Mouse (Mus musculus) embryonic facial prominence, embryonic 14.5 days (tissue): Measurements from ENCODE around the gene Gm21970. TPM values are rescaled to one million over a fixed set of nuclear protein-coding genes. Genes with fewer than 3 reads are reported as not detected.
"Not testable (repeated sequence)": the region's sequence is repeated elsewhere in the genome, so short reads cannot be mapped to it uniquely, and the experiment has no call there.

Experiments used
- ATAC-seq: fragments of 200-750 bp; cut with Nextera tagmentation; 2 replicates; pipeline ENCODE4 v1.8.0; 2017; ENCODE audit warnings: low read depth, moderate number of reproducible peaks, moderate TSS enrichment
- DNase-seq: peaks from one replicate; pipeline ENCODE4 v3.0.0-alpha.2; 2015; ENCODE audit warnings: low spot score
- H3K27ac ChIP-seq: fragments of 300-500 bp; sonication (generic); replicated peaks from 2 replicates; pipeline ENCODE4 v1.5.1; 2014; ENCODE audit warnings: low read depth, mild to moderate bottlenecking, low read length, moderate library complexity
- H3K27me3 ChIP-seq: fragments of 300-500 bp; sonication (generic); replicated peaks from 2 replicates; pipeline ENCODE4 v1.6.1; 2014; ENCODE audit warnings: low read length; ENCODE audit not compliant: control insufficient read depth, insufficient read depth
- H3K36me3 ChIP-seq: fragments of 300-500 bp; sonication (generic); 2 replicates; pipeline ENCODE4 v1.6.1; 2014; ENCODE audit warnings: low read length, mixed read lengths; ENCODE audit not compliant: control insufficient read depth, insufficient read depth
- H3K4me1 ChIP-seq: fragments of 300-500 bp; sonication (generic); 2 replicates; pipeline ENCODE4 v1.6.1; 2014; ENCODE audit warnings: antibody characterized with exemption, low read length; ENCODE audit not compliant: control insufficient read depth, insufficient read depth
- H3K4me2 ChIP-seq: fragments of 300-500 bp; sonication (generic); 2 replicates; pipeline ENCODE4 v1.6.1; 2014; ENCODE audit warnings: low read depth, mild to moderate bottlenecking, low read length, moderate library complexity, mixed read lengths
- H3K4me3 ChIP-seq: fragments of 300-500 bp; sonication (generic); 2 replicates; pipeline ENCODE4 v1.5.1; 2014; ENCODE audit warnings: low read depth, mild to moderate bottlenecking, low read length
- H3K9ac ChIP-seq: fragments of 300-500 bp; sonication (generic); 2 replicates; pipeline ENCODE4 v1.6.1; 2014; ENCODE audit warnings: low read depth, mild to moderate bottlenecking, low read length, moderate library complexity, mixed read lengths
- H3K9me3 ChIP-seq: fragments of 300-500 bp; sonication (generic); 2 replicates; pipeline ENCODE4 v1.6.1; 2016; ENCODE audit warnings: low read length; ENCODE audit not compliant: control insufficient read depth
- WGBS: fragments of 180-500 bp; shearing (Covaris S2); extraction: QIAGEN DNeasy Blood & Tissue Kit; methylation state at CpG from one replicate; pipeline ENCODE4 v1.1.7; 2014; 5-methylcytosine and 5-hydroxymethylcytosine counted together
- polyA plus RNA-seq: library from polyadenylated mRNA; unstranded; fragments of >200 nt; fragmentation: Nextera tagmentation; extraction: Ambion mirVana; gene quantifications from 2 replicates; pipeline ENCODE4 v1.2.1, GENCODE M21; 2014

Gm21970 gene
- polyA plus RNA-seq, 1 experiment from 2014 or later = not detected

DNA sequence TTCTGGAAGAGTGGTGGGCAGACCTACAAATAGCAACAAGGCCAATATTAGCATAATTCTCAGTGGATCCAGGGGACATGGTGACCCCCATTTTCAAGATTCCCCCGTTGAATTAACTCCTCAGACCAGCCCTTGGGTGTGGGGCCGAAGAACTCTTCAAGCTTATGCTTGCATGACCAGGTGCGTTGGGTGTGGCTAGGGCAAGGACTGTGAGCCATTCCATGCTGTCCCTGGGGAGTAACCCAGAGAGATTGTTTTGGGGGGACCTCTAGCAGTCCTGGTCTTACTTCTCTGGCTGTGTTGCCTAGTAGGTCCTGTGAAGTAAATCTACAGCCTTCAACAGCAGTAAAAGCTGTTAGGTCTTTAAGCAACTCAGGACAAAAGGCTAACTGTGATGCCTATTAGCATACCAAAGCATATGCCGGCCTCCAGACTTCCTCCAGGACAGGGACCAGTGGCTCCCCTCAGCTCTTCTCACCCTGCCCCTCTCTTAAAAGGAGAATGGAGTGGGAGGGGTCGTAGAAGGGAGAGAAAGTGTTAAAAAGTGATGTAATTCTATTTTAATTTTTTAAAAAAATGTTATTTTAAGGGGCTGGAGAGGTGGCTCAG lies 41.3 kb downstream of the Gm21970 start:
- DNase-seq (no peak), ATAC-seq (no peak)
- 38% methylated on average over 5 of the region's 5 CpGs for WGBS
- H3K27me3 ChIP-seq = no peaks in the 10 kb centered on the region
- H3K4me3 ChIP-seq = no peak overlapping the region
- no peak overlapping the region for H3K9ac ChIP-seq
- H3K9me3 ChIP-seq = 0 out of 2 replicates have a peak, but pooled peaks cover 7% of the 10 kb centered on the region
- no peaks in the 10 kb centered on the region for H3K4me1 ChIP-seq
- H3K36me3 ChIP-seq = no peaks in the 10 kb centered on the region
- H3K27ac ChIP-seq = no peak overlapping the region
- H3K4me2 ChIP-seq = no peak overlapping the region

DNA sequence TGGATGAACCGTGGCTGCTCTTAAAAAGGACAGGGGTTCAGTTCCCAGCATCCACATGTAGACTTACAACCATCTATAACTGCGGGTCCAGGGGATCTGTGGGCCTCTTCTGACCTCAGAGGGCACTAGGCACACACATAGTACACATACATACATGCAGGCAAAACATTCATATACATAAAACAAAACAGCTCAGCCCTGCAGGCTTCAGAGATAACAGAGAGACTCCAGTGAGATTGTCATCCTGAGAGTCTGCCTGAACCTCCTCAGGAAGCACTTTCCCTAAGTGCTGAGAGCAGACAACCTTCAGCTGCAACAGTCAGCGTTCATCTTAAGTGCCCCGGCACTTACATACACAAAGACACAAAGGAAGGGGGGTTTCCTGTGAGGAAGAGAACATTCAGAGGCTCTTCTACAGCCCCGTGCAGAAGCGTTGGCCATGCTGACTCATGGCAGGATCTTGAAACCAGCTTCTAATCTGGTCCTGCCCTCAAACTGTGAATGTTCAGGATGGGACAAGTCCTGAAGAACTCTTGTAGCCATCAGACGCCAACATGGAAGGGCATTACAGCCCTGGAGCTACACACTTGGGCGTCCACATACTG lies 41.9 kb downstream of the Gm21970 start:
- Histone ChIP-seq H3K4me1 (no peaks in the 10 kb centered on the region), H3K27me3 (no peaks in the 10 kb centered on the region), H3K36me3 (no peaks in the 10 kb centered on the region), H3K9ac (no peak overlapping the region), H3K4me2 (no peak overlapping the region), H3K9me3 (0 out of 2 replicates have a peak, but pooled peaks cover 7% of the 10 kb centered on the region), H3K27ac (no peak overlapping the region), H3K4me3 (no peak overlapping the region)
- ATAC-seq = no peak
- no peak for DNase-seq
- 56% methylated on average over 8 of the region's 8 CpGs for WGBS

DNA sequence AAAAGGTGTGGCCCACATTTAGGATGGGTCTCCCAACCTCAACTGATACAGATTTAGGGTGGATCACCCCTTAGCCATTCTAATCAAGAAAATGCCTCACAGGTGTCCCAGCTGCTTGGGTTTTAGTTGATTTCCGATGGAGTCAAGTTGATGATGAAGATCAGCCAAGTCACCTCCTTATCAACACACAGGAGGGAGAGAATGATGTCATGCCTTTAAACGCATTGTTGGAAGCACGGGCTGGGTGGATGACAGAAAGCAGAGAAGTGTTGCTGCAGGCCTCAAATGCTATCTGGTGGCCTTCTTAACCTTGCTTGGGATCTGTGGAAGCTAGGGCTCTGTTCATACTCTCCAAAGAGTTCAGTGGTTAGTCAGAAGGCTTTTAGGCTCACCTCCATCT lies 42.6 kb downstream of the Gm21970 start:
- Histone ChIP-seq H3K27ac (no peak overlapping the region), H3K9ac (no peak overlapping the region), H3K4me2 (no peak overlapping the region), H3K4me1 (no peaks in the 10 kb centered on the region), H3K9me3 (0 out of 2 replicates have a peak, but pooled peaks cover 5% of the 10 kb centered on the region), H3K36me3 (no peaks in the 10 kb centered on the region), H3K4me3 (no peak overlapping the region), H3K27me3 (no peaks in the 10 kb centered on the region)
- 78% methylated on average over 3 of the region's 3 CpGs for WGBS
- DNase-seq (no peak), ATAC-seq (no peak)

DNA sequence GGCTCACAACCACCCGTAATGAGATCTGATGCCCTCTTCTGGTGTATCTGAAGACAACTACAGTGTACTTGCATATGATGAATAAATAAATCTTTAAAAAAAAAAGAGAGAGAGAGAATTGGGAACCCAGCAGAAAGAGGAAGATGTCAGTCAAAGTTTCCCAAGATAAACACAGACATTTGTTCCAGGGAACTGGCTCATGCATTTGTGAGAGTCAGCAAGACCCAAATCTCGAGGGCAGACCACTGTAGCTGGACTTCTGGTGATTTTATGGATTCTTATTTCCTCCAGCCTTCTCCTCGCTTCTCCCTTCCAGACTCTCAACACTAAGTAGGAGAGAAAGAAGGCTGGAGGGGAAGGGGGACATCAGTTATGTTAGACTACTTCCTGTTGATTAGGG lies 46.6 kb downstream of the Gm21970 start:
- H3K36me3 ChIP-seq = no peaks in the 10 kb centered on the region
- H3K9ac ChIP-seq = no peak overlapping the region
- DNase-seq (no peak), ATAC-seq (no peak)
- no peaks in the 10 kb centered on the region; the same call in 1 of the 2 replicates for H3K4me1 ChIP-seq
- no peaks in the 10 kb centered on the region for H3K9me3 ChIP-seq
- H3K4me2 ChIP-seq = no peak overlapping the region
- H3K27me3 ChIP-seq = no peaks in the 10 kb centered on the region
- no peak overlapping the region for H3K27ac ChIP-seq
- WGBS = 69% methylated on average over 3 of the region's 3 CpGs
- H3K4me3 ChIP-seq = no peak overlapping the region

DNA sequence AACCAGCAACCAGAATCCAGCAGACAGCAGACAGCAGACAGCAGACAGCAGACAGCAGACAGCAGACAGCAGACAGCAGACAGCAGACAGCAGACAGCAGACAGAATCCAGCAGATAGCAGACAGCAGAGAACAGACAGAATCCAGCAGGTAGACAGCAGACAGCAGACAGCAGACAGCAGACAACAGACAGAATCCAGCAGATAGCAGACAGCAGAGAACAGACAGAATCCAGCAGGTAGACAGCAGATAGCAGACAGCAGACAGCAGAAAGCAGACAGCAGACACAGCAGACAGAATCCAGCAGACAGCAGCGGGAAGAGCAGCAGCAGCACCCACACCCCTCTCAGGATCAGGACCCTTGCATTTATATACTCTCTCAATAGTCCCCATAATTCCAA lies 47.1 kb downstream of the Gm21970 start:
- not testable (repeated sequence) for ATAC-seq, H3K4me2 ChIP-seq, H3K9ac ChIP-seq, H3K36me3 ChIP-seq, DNase-seq, H3K4me1 ChIP-seq, H3K27me3 ChIP-seq, H3K27ac ChIP-seq, H3K9me3 ChIP-seq, H3K4me3 ChIP-seq
- WGBS = 77% methylated on average over 1 of the region's 1 CpGs

DNA sequence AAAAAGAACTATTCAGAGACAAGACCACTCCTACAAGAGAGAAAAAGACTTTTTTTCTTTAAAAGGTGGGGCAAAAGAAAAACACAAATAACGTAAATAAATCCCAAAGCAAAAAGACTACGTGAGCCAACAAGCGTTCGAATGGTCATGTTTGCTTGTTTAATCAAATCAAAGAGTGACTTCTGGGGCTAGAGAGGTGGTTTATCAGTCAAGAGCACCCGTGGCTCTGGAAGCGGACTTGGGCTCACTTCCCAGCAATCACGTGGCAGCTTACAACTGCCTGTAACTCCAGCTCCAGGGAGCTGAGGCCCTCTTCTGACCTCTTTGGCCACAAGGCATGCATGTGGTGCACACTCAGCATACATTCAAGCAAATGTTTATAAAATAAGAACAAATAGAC lies 49.8 kb downstream of the Gm21970 start:
- DNase-seq (peak; percentile 70), ATAC-seq (no peak)
- Histone ChIP-seq H3K9me3 (no peaks in the 10 kb centered on the region), H3K27me3 (no peaks in the 10 kb centered on the region), H3K4me1 (no peaks in the 10 kb centered on the region; the same call in 1 of the 2 replicates), H3K36me3 (no peaks in the 10 kb centered on the region), H3K9ac (no peak overlapping the region), H3K4me2 (no peak overlapping the region), H3K27ac (no peak overlapping the region), H3K4me3 (no peak overlapping the region)
- 49% methylated on average over 7 of the region's 7 CpGs for whole genome bisulfite sequencing

DNA sequence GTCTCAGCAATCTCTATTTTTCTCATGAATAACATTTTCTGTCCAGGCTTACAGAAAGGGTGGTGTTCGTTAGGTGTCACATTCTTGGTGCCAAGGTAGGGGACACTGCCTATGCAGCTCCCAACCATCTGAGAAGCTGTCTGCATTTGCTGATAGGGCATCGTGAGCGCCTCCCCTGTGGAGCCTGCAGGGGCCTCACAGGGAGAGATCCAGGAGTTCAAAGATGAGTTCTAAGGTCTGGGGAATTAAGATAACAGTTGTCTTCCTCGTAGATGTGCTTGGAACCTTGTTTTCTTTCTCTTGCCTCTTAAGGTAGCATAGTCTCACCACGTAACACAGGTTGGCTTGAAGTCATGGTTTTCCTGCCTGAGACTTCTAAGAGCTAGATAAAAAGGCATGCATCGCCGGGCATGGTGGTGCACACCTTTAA lies 50.3 kb downstream of the Gm21970 start:
- Histone ChIP-seq H3K36me3 (no peaks in the 10 kb centered on the region), H3K27me3 (no peaks in the 10 kb centered on the region), H3K4me2 (no peak overlapping the region), H3K27ac (no peak overlapping the region), H3K4me3 (no peak overlapping the region), H3K4me1 (peaks cover under 1% of the 10 kb centered on the region; the same call in 1 of the 2 replicates), H3K9me3 (no peaks in the 10 kb centered on the region), H3K9ac (no peak overlapping the region)
- 76% methylated on average over 7 of the region's 7 CpGs for WGBS
- ATAC-seq (no peak), DNase-seq (no peak)

DNA sequence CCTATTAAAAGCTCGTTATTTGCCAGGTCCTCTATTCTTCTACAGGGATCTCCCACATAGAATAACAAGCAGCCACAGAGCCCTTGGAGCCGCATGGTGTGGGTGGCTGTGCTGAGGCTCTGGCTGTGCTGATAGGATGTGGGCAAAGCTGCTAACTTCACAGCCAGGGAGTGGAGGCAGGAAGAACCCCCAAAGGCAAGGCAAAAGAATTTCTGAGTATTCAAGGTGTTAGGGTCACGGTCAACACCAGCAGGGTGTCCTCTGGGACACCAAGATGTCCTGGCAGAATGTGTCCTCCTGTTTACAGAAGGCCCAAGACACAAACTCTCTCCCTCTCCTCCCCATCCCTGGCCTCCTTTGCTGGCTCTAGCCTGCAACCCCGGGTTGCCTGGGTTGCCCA lies 50.9 kb downstream of the Gm21970 start:
- no peaks in the 10 kb centered on the region for H3K36me3 ChIP-seq
- no peaks in the 10 kb centered on the region for H3K27me3 ChIP-seq
- H3K9me3 ChIP-seq = no peaks in the 10 kb centered on the region
- ATAC-seq = no peak
- WGBS = 70% methylated on average over 4 of the region's 4 CpGs
- no peak overlapping the region for H3K4me3 ChIP-seq
- no peak for DNase-seq
- H3K4me2 ChIP-seq = no peak overlapping the region
- H3K9ac ChIP-seq = no peak overlapping the region
- H3K4me1 ChIP-seq = peaks cover 7% of the 10 kb centered on the region; the same call in 1 of the 2 replicates
- H3K27ac ChIP-seq = no peak overlapping the region

DNA sequence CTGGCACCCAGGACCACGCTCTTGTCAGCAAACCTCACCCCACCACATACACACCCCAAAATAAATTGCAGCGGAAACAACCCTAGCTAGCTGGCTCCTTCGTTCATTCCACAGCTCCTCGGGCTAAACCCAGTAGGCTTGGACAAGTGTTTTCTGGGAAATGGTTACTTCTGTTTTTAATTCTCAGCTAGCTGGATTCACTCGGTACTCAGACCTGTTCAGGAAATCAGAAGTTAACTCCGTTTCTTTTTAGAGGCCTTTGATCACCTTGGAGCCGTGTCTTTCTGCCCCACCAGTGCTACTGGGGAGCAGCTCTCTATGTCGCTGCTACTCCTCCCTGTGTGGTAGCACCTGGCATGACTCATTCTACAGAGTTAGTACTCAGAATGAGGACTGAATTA lies 51.7 kb downstream of the Gm21970 start:
- no peak overlapping the region for H3K4me3 ChIP-seq
- H3K9ac ChIP-seq = no peak overlapping the region
- no peak overlapping the region for H3K27ac ChIP-seq
- H3K4me2 ChIP-seq = no peak overlapping the region
- ATAC-seq (no peak), DNase-seq (no peak)
- H3K27me3 ChIP-seq = no peaks in the 10 kb centered on the region
- H3K36me3 ChIP-seq = no peaks in the 10 kb centered on the region
- H3K4me1 ChIP-seq = peaks cover 8% of the 10 kb centered on the region; the same call in 1 of the 2 replicates
- 42% methylated on average over 8 of the region's 8 CpGs for WGBS
- H3K9me3 ChIP-seq = no peaks in the 10 kb centered on the region
